8 mouse cellular contexts compared by ENCODE assay signal in the genomic region with DNA sequence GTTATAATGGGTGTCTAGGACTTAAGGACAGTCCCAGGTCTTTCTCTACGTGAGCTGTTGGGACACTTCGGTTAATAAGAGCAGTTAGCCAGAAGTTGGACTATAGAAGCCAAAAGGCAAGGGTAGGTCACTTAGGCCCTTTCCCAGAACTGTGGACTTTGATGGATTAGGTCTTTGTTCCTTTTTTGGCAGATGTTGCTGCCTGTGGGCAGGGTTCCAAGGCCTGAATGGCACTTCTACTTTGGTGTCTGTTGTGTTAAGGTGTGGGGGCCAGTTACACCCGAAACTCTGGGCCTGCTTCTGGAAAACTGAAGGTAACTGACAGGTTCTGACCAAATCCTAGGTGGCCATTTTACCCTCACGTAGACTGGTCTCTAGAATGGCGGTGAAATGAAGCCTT.
DNase-seq lines count a peak whose midpoint lies in the region; ATAC-seq and TF ChIP-seq lines count a peak whose summit lies in the region.
"Had no signal": no experiment of that assay in that cellular context is flagged by ENCODE, and none has a peak within 500 bp of the region (broad histone marks: within the 10 kb centered on the region; RNA-seq: fewer than 3 reads in every experiment).

No protein-coding gene starts in this region.

- H3K27me3 ChIP-seq in liver, postnatal 0 days (ENCODE audit: insufficient read depth, low read length): no peaks in the 10 kb centered on the region
- H3K27me3 ChIP-seq in embryonic facial prominence, embryonic 13.5 days: no peaks in the 10 kb centered on the region
- no peaks in the 10 kb centered on the region for H3K27me3 ChIP-seq in kidney, postnatal 0 days (ENCODE audit: insufficient read depth, low read length)
- no peaks in the 10 kb centered on the region for H3K27me3 ChIP-seq in neural tube, embryonic 15.5 days (replicated peaks)
- H3K27me3 ChIP-seq: liver, embryonic 13.5 days had no signal

- H3K36me3 ChIP-seq in liver, postnatal 0 days (replicated peaks; ENCODE audit: insufficient read depth, low read length): no peaks in the 10 kb centered on the region
- no peaks in the 10 kb centered on the region for H3K36me3 ChIP-seq in embryonic facial prominence, embryonic 13.5 days
- no peaks in the 10 kb centered on the region for H3K36me3 ChIP-seq in kidney, postnatal 0 days (ENCODE audit: insufficient read depth, low read length)
- H3K36me3 ChIP-seq in neural tube, embryonic 15.5 days: no peaks in the 10 kb centered on the region
- H3K36me3 ChIP-seq: liver, embryonic 13.5 days had no signal

- H3K4me1 ChIP-seq in liver, postnatal 0 days (ENCODE audit: insufficient read depth): 0 out of 2 replicates have a peak, but pooled peaks cover 3% of the 10 kb centered on the region
- peaks cover 13% of the 10 kb centered on the region for H3K4me1 ChIP-seq in embryonic facial prominence, embryonic 13.5 days
- peaks cover 6% of the 10 kb centered on the region for H3K4me1 ChIP-seq in kidney, postnatal 0 days (replicated peaks; ENCODE audit: insufficient read depth, low read length)
- peaks cover 26% of the 10 kb centered on the region for H3K4me1 ChIP-seq in neural tube, embryonic 15.5 days
- H3K4me1 ChIP-seq: liver, embryonic 13.5 days had no signal

- H3K4me2 ChIP-seq in liver, postnatal 0 days (ENCODE audit: low read depth, low read length): no peak overlapping the region
- no peak overlapping the region for H3K4me2 ChIP-seq in embryonic facial prominence, embryonic 13.5 days
- no peak overlapping the region for H3K4me2 ChIP-seq in kidney, postnatal 0 days (ENCODE audit: low read length)
- H3K4me2 ChIP-seq in neural tube, embryonic 15.5 days: no peak overlapping the region
- H3K4me2 ChIP-seq: liver, embryonic 13.5 days had no signal

- ATAC-seq in liver, postnatal 0 days: no peak
- ATAC-seq in embryonic facial prominence, embryonic 13.5 days (ENCODE audit: insufficient number of reproducible peaks, insufficient read depth, low FRiP score, low TSS enrichment, low read depth): no peak
- no peak for ATAC-seq in kidney, postnatal 0 days (replicated peaks; ENCODE audit: low FRiP score, low read depth)
- ATAC-seq in neural tube, embryonic 15.5 days (ENCODE audit: low FRiP score): no peak
- no peak for ATAC-seq in megakaryocyte, adult 5-6 weeks (ENCODE audit: poor library complexity, severe bottlenecking)

- peak; percentile 27 for DNase-seq in liver, postnatal 0 days
- no peak for DNase-seq in liver
- no peak for DNase-seq in kidney, postnatal 0 days (ENCODE audit: low spot score)
- DNase-seq in right cerebral cortex, postnatal 36 days (ENCODE audit: low spot score in 2 of 2): no peak
- DNase-seq: liver, embryonic 13.5 days had no signal

- no peak for TF ChIP-seq CTCF in liver, postnatal 0 days (IDR thresholded peaks at IDR 0.05; ENCODE audit: low read depth)
- no peak for TF ChIP-seq CTCF in kidney, postnatal 0 days (IDR thresholded peaks at IDR 0.05; ENCODE audit: low read depth)

- no peak for TF ChIP-seq EP300 in liver, postnatal 0 days (IDR thresholded peaks at IDR 0.05; ENCODE audit: low read depth)

- H3K9ac ChIP-seq in liver, postnatal 0 days (replicated peaks): no peak overlapping the region
- no peak overlapping the region for H3K9ac ChIP-seq in embryonic facial prominence, embryonic 13.5 days
- no peak overlapping the region for H3K9ac ChIP-seq in kidney, postnatal 0 days (ENCODE audit: low read depth, low read length)
- H3K9ac ChIP-seq in neural tube, embryonic 15.5 days (replicated peaks): no peak overlapping the region
- H3K9ac ChIP-seq: liver, embryonic 13.5 days had no signal

- no peaks in the 10 kb centered on the region for H3K9me3 ChIP-seq in liver, postnatal 0 days (ENCODE audit: low read length)
- 0 out of 2 replicates have a peak, but pooled peaks cover 2% of the 10 kb centered on the region for H3K9me3 ChIP-seq in embryonic facial prominence, embryonic 13.5 days
- H3K9me3 ChIP-seq in kidney, postnatal 0 days (replicated peaks; ENCODE audit: low read length): no peaks in the 10 kb centered on the region
- H3K9me3 ChIP-seq in neural tube, embryonic 15.5 days (replicated peaks): no peaks in the 10 kb centered on the region
- H3K9me3 ChIP-seq: liver, embryonic 13.5 days had no signal

- no peak overlapping the region for H3K27ac ChIP-seq in liver, postnatal 0 days (ENCODE audit: low read depth)
- H3K27ac ChIP-seq in embryonic facial prominence, embryonic 13.5 days: peak overlapping the region; percentile 49; the same call in 1 of the 2 replicates
- peak overlapping the region; percentile 63 for H3K27ac ChIP-seq in kidney, postnatal 0 days
- H3K27ac ChIP-seq in neural tube, embryonic 15.5 days (replicated peaks): 0 out of 2 replicates have a peak overlapping the region, but pooled peaks have one; percentile 43
- H3K27ac ChIP-seq: liver, embryonic 13.5 days had no signal

- WGBS in liver, postnatal 0 days (ENCODE audit: insufficient replicate concordance): 69% methylated on average over 5 of the region's 5 CpGs
- WGBS in embryonic facial prominence, embryonic 13.5 days: 83% methylated on average over 5 of the region's 5 CpGs
- 59% methylated on average over 5 of the region's 5 CpGs for WGBS in kidney, postnatal 0 days
- WGBS in neural tube, embryonic 15.5 days: 57% methylated on average over 5 of the region's 5 CpGs

- H3K4me3 ChIP-seq in liver, postnatal 0 days (ENCODE audit: low read depth, low read length): no peak overlapping the region
- no peak overlapping the region for H3K4me3 ChIP-seq in embryonic facial prominence, embryonic 13.5 days
- no peak overlapping the region for H3K4me3 ChIP-seq in kidney, postnatal 0 days (replicated peaks; ENCODE audit: low read depth, low read length)
- H3K4me3 ChIP-seq in neural tube, embryonic 15.5 days (replicated peaks): no peak overlapping the region
- H3K4me3 ChIP-seq: liver, embryonic 13.5 days had no signal
